Mouse (Mus musculus) cerebellum, adult 11-12 months (tissue): ENCODE data around the gene Mrps26.
"Not testable (repeated sequence)": the region's sequence is repeated elsewhere in the genome, so short reads cannot be mapped to it uniquely, and the experiment has no call there.

Experiments used
- DNase-seq: peaks from one replicate; pipeline ENCODE4 v3.0.0; 2022

Gene Mrps26

DNA sequence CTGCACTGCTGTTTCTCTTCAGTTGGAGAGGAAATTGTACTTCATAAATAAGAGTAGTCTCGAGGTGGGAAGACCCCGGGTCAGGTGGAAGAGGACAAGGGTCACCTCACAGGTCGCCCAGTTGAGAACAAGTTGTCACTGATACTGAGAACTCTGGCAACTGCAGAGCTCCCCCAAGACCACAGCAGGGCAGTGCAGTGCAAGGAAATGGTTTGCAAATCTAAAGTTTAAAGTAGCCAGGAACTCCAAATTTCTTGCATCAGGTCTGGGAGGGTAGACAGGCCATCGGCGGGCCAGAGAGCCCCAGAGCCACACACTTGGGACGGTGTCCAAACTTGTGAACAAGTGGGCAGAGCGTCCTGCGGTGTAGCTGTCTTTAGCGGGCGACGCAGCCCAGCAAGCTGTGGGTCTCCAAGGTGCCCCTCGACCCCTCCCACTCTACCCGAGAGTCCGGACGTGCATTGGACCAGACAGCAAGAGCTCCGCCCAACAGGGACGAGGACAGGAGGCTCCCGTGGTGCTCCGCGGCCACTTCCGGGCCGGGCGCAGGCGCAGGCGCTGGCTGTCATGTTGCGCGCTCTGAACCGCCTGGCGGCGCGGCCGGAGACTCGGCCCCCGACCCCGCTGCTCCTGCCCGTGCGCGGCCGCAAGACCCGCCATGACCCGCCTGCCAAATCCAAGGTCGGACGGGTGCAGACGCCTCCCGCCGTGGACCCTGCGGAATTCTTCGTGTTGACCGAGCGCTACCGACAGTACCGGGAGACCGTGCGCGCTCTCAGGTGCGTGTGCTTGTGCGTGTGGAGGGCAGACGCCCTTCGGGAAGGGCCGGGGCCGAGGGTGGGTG is at the start of gene Mrps26:
Gene Mrps26 (plus strand): TSS at position 531 of the 844 bp plus-strand sequence.
- DNase-seq = peak; percentile 94

DNA sequence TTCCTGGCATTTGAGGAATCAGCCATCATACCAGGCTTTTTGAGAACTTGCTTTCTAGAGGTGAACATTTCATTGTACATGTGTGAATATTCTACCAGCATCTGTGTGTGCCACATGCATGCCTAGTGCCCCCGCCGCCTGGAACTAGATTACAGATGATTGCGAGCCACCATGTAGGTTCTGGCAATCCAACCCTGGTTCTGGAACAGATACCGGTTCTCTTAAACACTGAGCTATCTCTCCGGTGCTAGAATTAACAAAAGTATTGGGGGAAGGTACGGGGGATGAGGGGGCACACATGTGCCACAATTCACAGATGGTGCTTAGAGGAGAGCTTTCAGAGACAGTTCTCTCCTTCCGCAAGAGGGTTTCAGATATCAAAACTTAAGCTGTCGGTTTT is 49.6 kb upstream of the Mrps26 start:
- no peak for DNase-seq

GRCm38 (mm10) chr2:130515791-130516190 is 47.8 kb upstream of the Mrps26 start:
- DNase-seq = no peak

DNA sequence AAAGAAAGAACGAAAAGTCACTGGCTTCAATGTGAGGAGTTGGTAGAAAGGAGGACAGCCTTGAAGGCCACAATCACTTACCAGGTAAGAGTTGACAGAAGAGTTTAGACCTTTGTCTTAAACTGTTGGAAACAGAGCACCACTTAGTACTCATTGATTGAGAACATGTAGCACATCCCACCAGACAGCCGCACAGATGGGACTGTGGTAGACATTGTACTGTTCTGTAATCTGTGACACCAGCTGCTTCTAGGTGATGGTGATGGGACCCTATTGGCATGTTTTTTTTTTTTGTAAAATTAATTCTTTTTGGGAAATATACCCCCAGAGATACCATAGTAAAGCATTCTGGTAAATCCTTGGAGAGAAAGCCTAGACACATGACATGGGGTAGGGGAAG is 41.6 kb upstream of the Mrps26 start:
- no peak for DNase-seq

DNA sequence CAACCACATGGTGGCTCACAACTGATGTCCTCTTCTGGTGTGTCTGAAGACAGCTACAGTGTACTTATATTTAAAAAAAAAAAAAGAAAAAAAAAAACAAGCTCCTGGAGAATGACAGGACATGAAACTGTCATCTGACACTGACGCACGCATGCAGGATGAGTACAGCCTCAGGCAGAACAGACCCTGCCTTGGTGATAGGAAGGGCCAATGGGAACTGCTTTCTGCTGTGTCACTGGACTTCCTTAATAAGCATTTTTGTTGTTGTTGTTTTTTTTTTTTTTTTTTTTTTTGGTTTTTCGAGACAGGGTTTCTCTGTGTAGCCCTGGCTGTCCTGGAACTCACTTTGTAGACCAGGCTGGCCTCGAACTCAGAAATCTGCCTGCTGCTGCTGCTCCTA is 38.1 kb upstream of the Mrps26 start:
- DNase-seq = not testable (repeated sequence)

DNA sequence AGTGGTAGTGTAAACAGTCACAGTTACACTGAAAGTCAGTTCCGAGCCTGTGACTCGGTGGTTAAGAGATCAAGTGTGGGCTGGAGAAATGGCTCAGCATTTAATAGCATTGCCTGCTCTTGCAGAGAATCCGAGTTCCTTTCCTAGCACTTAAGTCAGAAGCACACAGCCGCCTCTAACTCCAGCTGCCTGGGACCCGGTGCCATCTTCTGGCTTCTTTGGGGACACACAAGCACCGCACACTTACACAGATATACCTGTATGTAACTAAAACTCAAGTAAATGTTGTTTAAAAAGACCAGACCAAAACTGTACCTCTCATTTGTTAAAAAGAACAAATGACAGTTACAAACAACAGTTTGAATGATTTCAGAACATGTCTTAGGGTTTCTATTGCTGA is 35.1 kb upstream of the Mrps26 start:
- DNase-seq = no peak

- no peak for DNase-seq
These were observed 34.3 kb upstream of the Mrps26 start for GRCm38 (mm10) chr2:130529290-130529689.

- DNase-seq = no peak
These were observed 33.6 kb upstream of the Mrps26 start for GRCm38 (mm10) chr2:130529925-130530324.

GRCm38 (mm10) chr2:130532201-130532600 is 31.3 kb upstream of the Mrps26 start:
- DNase-seq = no peak

- no peak for DNase-seq
These were observed 28.5 kb upstream of the Mrps26 start for GRCm38 (mm10) chr2:130535017-130535416.

- no peak for DNase-seq
These were observed 26.7 kb upstream of the Mrps26 start for GRCm38 (mm10) chr2:130536890-130537289.

DNA sequence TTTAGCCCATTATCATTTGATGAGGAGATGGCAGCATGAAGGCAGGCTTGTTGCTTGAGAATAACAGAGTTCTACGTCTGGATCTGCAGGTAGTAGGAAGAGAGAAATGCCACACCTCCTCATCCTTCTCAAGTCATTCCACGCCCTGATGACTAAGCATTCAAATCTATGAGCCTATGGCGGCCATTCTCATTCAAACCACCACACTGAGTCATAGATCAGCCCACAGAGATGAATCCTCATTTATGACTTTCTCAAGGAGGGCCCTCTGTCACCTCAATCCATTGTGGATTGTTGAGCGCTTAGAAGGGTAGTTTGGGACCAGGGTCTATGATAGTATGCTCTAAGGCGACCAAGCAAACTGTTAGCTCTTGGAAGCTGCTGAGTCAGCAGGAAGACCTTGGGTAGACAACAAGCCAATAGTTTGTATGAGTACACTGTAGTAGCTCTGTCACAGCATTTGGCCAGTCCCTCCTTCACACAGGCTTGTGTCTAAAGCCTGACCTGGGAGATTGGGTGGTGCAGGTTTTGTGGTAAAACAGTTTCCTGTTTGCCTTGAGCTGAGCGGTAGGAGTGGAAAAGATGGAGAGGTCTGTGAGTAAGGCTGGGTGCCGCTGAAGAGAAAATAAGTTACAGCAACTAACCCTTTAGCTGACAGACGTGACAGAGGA is 24.5 kb upstream of the Mrps26 start:
- DNase-seq = no peak

GRCm38 (mm10) chr2:130540266-130540665 is 23.3 kb upstream of the Mrps26 start:
- DNase-seq = no peak

DNA sequence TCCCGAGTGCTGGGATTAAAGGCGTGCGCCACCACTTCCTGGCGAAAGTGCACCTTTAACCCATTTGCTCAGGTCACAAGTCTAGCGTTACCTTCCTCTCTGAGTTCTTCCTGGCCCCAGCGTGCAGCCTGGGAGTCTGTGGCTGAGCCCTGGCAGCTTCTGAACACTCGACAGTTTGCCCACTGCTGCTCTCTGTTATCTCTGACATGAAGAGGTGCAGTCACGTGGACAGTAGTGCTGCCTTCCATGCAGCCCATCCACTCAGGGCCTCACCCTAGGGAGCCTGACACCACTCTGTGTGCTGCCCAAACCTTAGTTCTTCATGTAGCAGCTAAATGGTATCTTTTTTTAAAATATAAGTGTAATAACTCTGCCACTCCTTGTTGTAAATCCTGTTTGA is 16.6 kb upstream of the Mrps26 start:
- no peak for DNase-seq

DNA sequence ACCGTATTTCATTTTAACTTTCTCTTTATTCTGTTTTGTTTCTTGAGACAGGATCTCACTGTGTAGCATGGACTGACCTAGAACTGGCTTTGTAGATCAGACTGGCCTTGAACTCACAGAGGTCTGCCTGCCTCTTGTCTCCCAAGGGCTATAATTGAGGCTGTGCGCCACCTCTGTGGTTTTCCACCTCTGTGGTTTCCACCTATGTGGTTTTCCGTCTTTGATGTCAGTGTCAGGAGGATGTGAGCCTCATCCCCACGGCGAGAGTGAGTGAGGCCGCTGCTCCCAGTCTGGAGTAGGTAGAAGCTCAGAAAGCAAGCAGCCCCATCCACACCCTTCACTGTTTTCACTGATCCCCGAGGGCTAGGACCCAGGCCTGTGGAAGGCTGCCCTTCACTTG is 8.7 kb upstream of the Mrps26 start:
- DNase-seq = no peak

- DNase-seq = no peak
These were observed 7.2 kb upstream of the Mrps26 start for GRCm38 (mm10) chr2:130556292-130556691.

GRCm38 (mm10) chr2:130557462-130557861 is 6.1 kb upstream of the Mrps26 start:
- DNase-seq = peak; percentile 33

- no peak for DNase-seq
These were observed 5.5 kb upstream of the Mrps26 start for GRCm38 (mm10) chr2:130558015-130558414.

GRCm38 (mm10) chr2:130564063-130564462 is 521 bp downstream of the Mrps26 start:
- peak; percentile 45 for DNase-seq

GRCm38 (mm10) chr2:130564983-130565382 is 1.4 kb downstream of the Mrps26 start:
- no peak for DNase-seq

DNA sequence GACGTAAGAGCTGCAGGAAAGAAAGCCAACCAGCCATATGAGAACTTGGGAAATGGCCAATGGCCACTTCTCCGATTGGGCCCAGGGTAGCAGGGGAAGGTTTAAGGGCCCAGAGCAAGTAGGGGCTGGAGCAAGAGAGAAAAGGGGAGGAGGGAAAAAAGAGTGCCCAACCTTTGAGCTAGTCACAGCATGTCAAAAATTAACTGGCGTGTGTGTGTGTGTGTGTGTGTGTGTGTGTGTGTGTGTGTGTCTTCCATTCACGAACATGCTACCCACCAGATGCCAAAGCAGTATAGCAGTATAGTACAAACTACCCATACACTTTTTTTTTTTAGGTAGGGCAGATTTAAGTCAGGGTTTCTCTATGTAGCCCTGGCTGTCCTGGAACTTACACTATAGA is 5.4 kb downstream of the Mrps26 start:
- DNase-seq = no peak

GRCm38 (mm10) chr2:130569926-130570325 is 6.4 kb downstream of the Mrps26 start:
- no peak for DNase-seq

DNA sequence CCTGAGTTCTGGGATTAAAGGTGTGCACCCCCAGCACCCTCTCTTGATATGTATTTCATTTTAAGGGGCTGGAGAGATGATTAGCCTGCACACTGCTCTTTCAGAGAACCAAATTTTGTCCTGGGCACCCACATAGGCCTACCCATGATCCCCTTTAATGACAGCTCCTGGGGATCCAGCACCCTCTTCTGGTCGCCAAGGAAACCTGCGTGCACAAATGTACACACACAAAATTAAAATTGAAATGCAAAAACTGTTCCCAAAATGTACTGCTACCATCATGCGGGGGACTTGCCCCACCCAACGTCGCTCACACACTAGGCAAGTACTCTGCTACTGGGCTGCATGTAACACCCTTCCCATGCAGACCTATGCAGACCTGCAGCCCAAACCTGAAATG is 11.4 kb downstream of the Mrps26 start:
- no peak for DNase-seq

DNA sequence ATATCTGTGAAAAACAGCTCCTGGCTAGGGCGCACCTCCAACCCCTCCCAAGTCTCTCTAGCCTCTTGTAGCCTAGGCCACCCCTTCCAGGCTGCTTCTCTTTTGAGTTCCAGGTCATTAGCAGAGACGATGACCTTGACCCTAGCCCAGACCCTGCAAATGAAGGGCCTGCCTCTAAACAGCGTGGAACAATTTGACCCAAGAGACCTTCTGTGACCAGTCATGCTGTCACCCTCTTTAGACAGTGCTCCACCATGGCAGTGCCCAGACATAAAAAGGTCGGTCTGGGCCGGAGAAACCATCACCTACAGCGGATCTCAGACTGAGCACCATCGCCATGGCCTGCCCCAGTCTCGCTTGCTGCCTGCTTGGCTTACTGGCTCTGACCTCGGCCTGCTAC is 12.3 kb downstream of the Mrps26 start, which contains the start of gene Oxt:
Gene Oxt (plus strand): TSS at position 301 of the 400 bp plus-strand sequence.
- no peak for DNase-seq
